Mouse (Mus musculus) heart, embryonic 12.5 days (tissue): ENCODE data around the gene Gm17581. TPM values are rescaled to one million over a fixed set of nuclear protein-coding genes. Genes with fewer than 3 reads are reported as not detected.

Source experiments
- ATAC-seq: fragments of 200-750 bp; cut with Nextera tagmentation; 2 replicates; pipeline ENCODE4 v1.8.0; 2017; ENCODE audit warnings: moderate TSS enrichment, moderate library complexity; ENCODE audit not compliant: insufficient number of reproducible peaks, low FRiP score
- H3K27ac ChIP-seq: fragments of 300-500 bp; sonication (generic); 2 replicates; pipeline ENCODE4 v1.5.1; 2016; ENCODE audit warnings: mild to moderate bottlenecking, moderate library complexity; ENCODE audit not compliant: poor library complexity, severe bottlenecking
- H3K27me3 ChIP-seq: fragments of 300-500 bp; sonication (generic); replicated peaks from 2 replicates; pipeline ENCODE4 v1.6.1; 2016; ENCODE audit warnings: mild to moderate bottlenecking, moderate library complexity
- H3K36me3 ChIP-seq: fragments of 300-500 bp; sonication (generic); 2 replicates; pipeline ENCODE4 v1.6.1; 2016; ENCODE audit warnings: mild to moderate bottlenecking, moderate library complexity
- H3K4me1 ChIP-seq: fragments of 300-500 bp; sonication (generic); replicated peaks from 2 replicates; pipeline ENCODE4 v1.6.1; 2016; ENCODE audit warnings: mild to moderate bottlenecking
- H3K4me2 ChIP-seq: fragments of 300-500 bp; sonication (generic); 2 replicates; pipeline ENCODE4 v1.6.1; 2016; ENCODE audit warnings: mild to moderate bottlenecking, moderate library complexity
- H3K4me3 ChIP-seq: fragments of 300-500 bp; sonication (generic); 2 replicates; pipeline ENCODE4 v1.5.1; 2016; ENCODE audit warnings: mild to moderate bottlenecking
- H3K9ac ChIP-seq: fragments of 300-500 bp; sonication (generic); 2 replicates; pipeline ENCODE4 v1.6.1; 2016; ENCODE audit warnings: mild to moderate bottlenecking, moderate library complexity
- H3K9me3 ChIP-seq: fragments of 300-500 bp; sonication (generic); replicated peaks from 2 replicates; pipeline ENCODE4 v1.6.1; 2016; ENCODE audit warnings: mild to moderate bottlenecking, moderate library complexity
- WGBS: fragments of 180-500 bp; shearing (Covaris S2); methylation state at CpG from one replicate; pipeline ENCODE4 v1.1.7; 2016; 5-methylcytosine and 5-hydroxymethylcytosine counted together
- polyA plus RNA-seq: library from polyadenylated mRNA; unstranded; fragments of >200 nt; fragmentation: Nextera tagmentation; extraction: Ambion mirVana; gene quantifications from 2 replicates; pipeline ENCODE4 v1.2.1, GENCODE M21; 2016

Gene Gm17581
- polyA plus RNA-seq, 1 experiment from 2014 or later = not detected

DNA sequence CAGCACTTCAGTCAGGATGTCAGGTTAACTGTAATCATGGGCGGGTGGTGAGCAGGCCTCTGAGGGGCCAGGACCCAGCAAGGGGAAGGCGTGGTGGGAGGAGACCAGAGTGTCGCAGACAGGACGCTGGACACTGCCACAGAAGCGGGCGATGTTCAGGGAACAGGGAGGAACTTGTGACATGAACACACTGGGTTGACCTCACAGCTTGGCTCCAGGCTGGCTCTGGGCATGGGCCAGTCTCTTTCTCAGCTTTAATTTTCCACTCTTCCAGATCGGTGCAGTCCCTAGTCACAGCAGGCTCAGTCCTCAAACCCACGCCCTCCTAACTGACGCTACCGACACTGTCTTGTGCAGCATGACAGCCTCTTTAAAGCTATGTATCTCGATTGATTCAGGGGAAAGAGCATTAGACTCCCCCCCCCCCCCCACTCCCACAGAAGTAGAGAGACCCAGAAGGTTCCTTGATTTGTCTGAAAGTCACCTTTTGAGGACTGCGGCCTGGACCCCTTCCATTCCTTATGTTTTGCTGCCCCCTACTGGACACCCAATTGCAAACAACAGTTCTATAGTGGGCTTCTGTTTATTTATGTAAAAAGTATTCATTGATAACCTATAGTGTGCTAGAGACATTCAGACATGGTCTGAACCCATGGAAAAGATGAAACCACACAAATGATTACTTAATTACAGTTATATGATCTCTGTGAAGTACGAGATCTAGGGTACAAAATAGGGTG lies 29.2 kb upstream of the Gm17581 start:
- WGBS = 49% methylated on average over 13 of the region's 13 CpGs
- peak overlapping the region; percentile 20; the same call in 1 of the 2 replicates for H3K4me2 ChIP-seq
- 0 out of 2 replicates have a peak overlapping the region, but pooled peaks have one; percentile 9 for H3K4me3 ChIP-seq
- H3K9ac ChIP-seq = no peak overlapping the region; the same call in 1 of the 2 replicates
- H3K9me3 ChIP-seq = no peaks in the 10 kb centered on the region
- 0 out of 2 replicates have a peak, but pooled peaks have one; percentile 36 for ATAC-seq
- H3K4me1 ChIP-seq = no peaks in the 10 kb centered on the region
- peaks cover 24% of the 10 kb centered on the region for H3K27me3 ChIP-seq
- no peak overlapping the region for H3K27ac ChIP-seq
- no peaks in the 10 kb centered on the region for H3K36me3 ChIP-seq

DNA sequence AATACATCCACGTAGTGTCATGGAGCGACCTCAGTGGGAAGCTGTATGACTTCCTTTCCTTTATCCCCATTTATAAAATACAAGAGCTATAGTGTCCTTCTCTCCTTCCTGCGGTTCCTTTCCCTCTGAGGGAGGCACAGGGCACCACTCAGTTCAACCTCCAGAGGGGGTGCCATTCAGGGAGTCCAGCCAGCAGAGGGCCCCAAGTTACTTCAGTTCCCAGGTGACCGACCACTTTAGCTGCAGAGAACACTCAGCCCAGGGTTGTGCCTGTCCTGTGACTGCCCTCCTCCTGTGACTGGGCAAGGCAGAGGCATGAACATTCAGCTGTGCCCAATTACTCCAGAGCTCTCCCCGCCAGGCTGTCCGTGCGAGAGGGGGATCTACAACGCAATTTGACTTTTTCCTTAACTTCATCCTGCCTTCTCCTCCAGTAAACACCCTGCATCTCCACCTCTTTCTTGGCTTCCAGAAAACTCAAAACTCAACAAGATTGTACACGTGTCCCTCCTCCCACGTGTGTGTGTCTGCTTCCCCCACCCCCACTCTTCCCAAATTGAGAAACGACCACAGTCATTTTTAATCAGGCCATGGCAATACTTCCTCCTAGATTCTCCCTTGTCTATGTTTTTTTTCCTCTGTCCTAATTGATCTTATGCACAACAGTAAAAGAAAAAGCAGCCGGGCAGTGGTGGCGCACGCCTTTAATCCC lies 21.3 kb upstream of the Gm17581 start:
- H3K4me2 ChIP-seq = no peak overlapping the region
- H3K9ac ChIP-seq = no peak overlapping the region
- WGBS = 60% methylated on average over 14 of the region's 14 CpGs
- no peaks in the 10 kb centered on the region for H3K4me1 ChIP-seq
- H3K36me3 ChIP-seq = no peaks in the 10 kb centered on the region
- H3K27ac ChIP-seq = no peak overlapping the region
- peak; percentile 22; the same call in 1 of the 2 replicates for ATAC-seq
- H3K9me3 ChIP-seq = no peaks in the 10 kb centered on the region
- peaks cover 19% of the 10 kb centered on the region; the same call in 1 of the 2 replicates for H3K27me3 ChIP-seq
- no peak overlapping the region for H3K4me3 ChIP-seq

DNA sequence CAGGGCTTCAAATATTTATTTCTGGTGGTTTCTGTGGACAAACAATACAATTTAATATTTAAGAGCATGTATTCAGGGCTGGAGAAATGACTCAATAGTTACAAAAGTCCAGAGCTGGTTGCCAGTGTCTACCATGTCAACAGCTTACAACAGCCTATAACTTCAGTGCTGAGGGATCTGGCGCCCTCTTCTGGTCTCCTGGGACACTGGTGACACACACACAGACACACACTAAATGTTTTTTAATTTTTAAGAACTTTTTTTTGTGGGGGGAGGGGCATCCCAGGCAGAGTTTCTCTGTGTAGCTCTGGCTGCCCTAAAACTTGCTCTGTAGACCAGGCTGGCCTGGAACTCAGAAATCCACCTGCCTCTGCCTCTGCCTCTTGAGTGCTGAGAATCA lies 20.1 kb upstream of the Gm17581 start:
- H3K4me3 ChIP-seq = no peak overlapping the region
- H3K9me3 ChIP-seq = no peaks in the 10 kb centered on the region
- H3K4me1 ChIP-seq = peaks cover 7% of the 10 kb centered on the region
- no peaks in the 10 kb centered on the region for H3K36me3 ChIP-seq
- H3K9ac ChIP-seq = no peak overlapping the region
- 12% methylated on average over 1 of the region's 1 CpGs for WGBS
- H3K27ac ChIP-seq = no peak overlapping the region
- ATAC-seq = no peak
- H3K4me2 ChIP-seq = no peak overlapping the region
- peaks cover 19% of the 10 kb centered on the region; the same call in 1 of the 2 replicates for H3K27me3 ChIP-seq

DNA sequence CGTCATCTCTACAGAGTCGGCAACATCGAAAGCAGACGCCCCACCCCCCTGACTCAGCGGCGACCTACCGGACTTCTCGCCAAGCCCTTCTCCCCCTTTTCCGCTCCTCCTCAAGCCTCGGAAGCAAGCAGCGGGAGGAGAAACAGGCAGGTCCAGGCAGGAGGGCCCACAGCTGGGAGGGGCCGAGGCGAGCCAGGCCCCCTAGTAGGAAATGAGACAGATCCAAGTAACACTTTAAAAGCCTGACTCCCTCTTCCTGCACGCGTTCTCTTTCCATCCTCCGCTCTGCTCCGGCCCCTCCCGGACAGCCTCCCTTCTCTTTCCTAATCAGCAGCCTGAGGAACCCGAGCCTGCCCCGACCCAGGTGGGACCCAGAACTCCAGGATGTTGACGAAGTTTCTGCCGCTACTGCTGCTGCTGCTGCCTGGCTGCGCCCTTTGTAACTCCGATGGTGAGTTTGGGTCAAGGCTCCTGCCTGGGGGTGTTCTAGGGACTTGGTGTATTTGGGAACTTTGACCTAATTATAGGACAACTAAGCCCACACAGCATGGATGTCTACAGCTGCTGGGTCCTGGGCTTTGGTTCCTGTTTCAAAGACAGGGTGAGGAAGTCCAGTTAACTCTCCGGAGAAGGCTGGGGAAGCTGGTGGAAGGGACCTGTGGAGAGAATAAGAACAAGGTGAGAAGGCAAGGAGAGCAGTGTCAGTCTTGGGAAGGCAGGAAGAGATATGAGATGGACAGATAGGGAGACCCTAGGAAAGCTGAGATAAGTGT lies 15.5 kb upstream of the Gm17581 start, which contains the start of gene Procr:
Gene Procr (plus strand): TSS at position 104 of the 773 bp plus-strand sequence.
- peaks cover 7% of the 10 kb centered on the region for H3K4me1 ChIP-seq
- peak within 1 kb of the TSS; percentile 46 for H3K4me3 ChIP-seq
- no peaks in the 10 kb centered on the region for H3K36me3 ChIP-seq
- H3K4me2 ChIP-seq = peak within 1 kb of the TSS; percentile 82
- 2% methylated on average over 25 of the region's 25 CpGs for WGBS
- peak within 1 kb of the TSS; percentile 58; the same call in 1 of the 2 replicates for H3K9ac ChIP-seq
- no peaks in the 10 kb centered on the region for H3K9me3 ChIP-seq
- no peak within 1 kb of the TSS for H3K27ac ChIP-seq
- H3K27me3 ChIP-seq = peaks cover 8% of the 10 kb centered on the region; the same call in 1 of the 2 replicates
- peak; percentile 87 for ATAC-seq

DNA sequence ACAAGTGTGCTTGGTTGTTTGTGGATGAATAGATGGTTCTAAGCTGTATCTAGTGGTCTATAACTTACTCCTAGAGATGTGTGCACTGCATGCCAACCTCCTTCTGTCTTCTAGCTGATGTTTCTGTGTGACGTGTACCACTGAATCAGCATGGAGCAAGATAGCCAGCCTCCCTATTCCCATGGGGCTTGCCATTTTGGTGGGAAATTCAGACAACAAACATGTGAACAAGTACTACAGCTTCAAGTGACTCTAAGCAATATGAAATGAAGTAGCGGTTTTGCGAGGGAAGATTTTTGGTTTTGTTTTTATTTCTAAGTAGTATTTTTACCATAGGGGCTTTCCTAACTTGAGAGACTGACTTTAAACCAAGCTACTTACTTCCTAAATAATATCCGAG lies 13.7 kb upstream of the Gm17581 start:
- Histone ChIP-seq H3K4me1 (peaks cover 7% of the 10 kb centered on the region), H3K4me3 (no peak overlapping the region), H3K9me3 (no peaks in the 10 kb centered on the region), H3K27ac (no peak overlapping the region), H3K36me3 (no peaks in the 10 kb centered on the region), H3K9ac (no peak overlapping the region), H3K4me2 (no peak overlapping the region), H3K27me3 (peaks cover 8% of the 10 kb centered on the region; the same call in 1 of the 2 replicates)
- ATAC-seq = no peak
- WGBS = 81% methylated on average over 4 of the region's 4 CpGs

DNA sequence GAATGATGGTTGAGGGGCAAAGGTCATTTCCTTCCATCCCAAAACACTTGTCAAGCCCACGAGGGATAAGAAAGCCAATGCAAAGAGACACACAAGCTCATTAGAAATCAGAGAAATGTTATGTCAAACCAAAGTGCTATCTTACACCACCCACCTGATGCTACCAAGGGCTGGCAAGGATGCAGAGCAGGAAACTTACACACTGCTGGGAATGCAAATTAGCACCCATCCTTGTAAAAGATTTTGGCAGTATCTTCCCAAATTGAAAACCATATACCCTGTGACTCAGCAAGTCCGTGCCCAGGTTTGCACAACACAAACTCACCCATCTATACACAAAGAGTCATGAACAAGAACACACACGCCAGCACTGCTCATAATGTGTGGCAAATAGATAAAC lies 9.8 kb upstream of the Gm17581 start:
- H3K27ac ChIP-seq = no peak overlapping the region
- no peak overlapping the region for H3K9ac ChIP-seq
- H3K27me3 ChIP-seq = no peaks in the 10 kb centered on the region
- H3K36me3 ChIP-seq = no peaks in the 10 kb centered on the region
- no peak for ATAC-seq
- H3K4me1 ChIP-seq = peaks cover 16% of the 10 kb centered on the region
- 55% methylated on average over 3 of the region's 3 CpGs for WGBS
- no peak overlapping the region for H3K4me2 ChIP-seq
- no peak overlapping the region for H3K4me3 ChIP-seq
- H3K9me3 ChIP-seq = no peaks in the 10 kb centered on the region

DNA sequence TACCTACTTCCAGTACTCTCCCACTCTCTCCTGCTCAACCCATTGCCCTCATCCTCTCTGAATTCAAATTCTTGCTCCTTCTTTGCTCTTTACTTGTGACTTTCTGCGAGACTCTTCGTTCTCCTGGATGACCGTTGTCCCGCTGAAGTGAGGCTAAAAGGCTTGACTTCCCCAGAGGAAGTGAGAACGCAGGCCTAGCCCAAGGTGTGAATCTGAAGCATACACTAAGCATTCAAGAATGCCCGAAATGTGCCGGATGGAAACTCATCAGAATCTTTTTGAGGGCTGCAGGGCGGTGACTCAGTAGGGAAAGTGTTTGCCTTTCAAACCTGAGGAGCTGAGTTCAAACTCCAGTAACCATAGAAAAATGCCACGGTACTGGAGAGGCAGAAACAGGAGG lies 7.7 kb upstream of the Gm17581 start:
- H3K4me2 ChIP-seq = 0 out of 2 replicates have a peak overlapping the region, but pooled peaks have one; percentile 7

DNA sequence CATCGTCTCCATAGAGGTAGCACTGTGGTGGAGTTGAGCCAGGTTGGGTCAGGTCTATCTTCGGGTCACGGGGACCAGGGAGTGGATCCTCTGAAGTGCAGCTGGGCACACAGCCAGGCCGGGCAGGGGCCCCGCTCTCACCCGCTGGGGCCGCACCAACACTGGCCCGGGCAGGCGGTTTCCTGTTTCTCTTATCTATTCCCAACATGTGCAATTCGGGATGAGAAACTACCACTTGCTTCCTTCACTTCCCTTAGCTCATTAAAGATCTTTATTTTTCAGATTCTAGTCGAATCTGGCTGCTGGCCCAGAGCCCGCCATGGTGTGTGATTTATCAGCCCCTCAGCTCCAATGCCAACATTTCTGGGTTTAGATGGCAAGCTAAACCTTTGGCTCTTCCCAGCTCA lies 7.3 kb upstream of the Gm17581 start:
- Histone ChIP-seq H3K9ac (no peak overlapping the region), H3K27me3 (no peaks in the 10 kb centered on the region), H3K27ac (peak overlapping the region; percentile 60), H3K4me2 (0 out of 2 replicates have a peak overlapping the region, but pooled peaks have one; percentile 7), H3K4me1 (peaks cover 16% of the 10 kb centered on the region), H3K9me3 (no peaks in the 10 kb centered on the region), H3K4me3 (no peak overlapping the region), H3K36me3 (no peaks in the 10 kb centered on the region)
- ATAC-seq = peak; percentile 77
- WGBS = 39% methylated on average over 12 of the region's 12 CpGs

More for the DNA sequence above, 7.7 kb upstream of the Gm17581 start:
- Histone ChIP-seq H3K9me3 (no peaks in the 10 kb centered on the region), H3K27ac (peak overlapping the region; percentile 56), H3K36me3 (no peaks in the 10 kb centered on the region), H3K9ac (no peak overlapping the region), H3K4me1 (peaks cover 16% of the 10 kb centered on the region), H3K27me3 (no peaks in the 10 kb centered on the region), H3K4me3 (no peak overlapping the region)
- WGBS = 75% methylated on average over 9 of the region's 9 CpGs
- ATAC-seq = no peak; the same call in 1 of the 2 replicates

DNA sequence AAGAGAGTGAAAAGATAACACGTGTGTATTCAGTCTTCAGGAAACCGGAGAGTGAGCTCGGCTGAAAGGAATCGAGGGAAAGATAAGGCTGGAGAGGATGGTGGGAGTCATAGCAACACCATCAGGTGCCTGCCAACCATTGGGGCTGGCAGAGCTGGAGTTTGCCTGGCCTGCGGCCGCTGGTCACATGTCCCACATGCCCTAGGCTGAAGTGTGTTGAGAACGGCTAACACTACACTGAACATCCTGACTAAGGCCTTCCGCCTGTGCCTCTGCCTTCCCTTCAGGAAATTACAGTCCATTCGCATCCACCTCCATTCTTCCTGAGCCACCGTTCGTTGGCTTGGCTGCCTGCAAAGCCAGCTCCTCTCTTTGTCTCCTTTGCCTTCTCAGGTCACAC lies 6.5 kb upstream of the Gm17581 start:
- 34% methylated on average over 11 of the region's 11 CpGs for WGBS
- no peak overlapping the region for H3K4me2 ChIP-seq
- no peak overlapping the region for H3K9ac ChIP-seq
- peak overlapping the region; percentile 60 for H3K27ac ChIP-seq
- H3K27me3 ChIP-seq = no peaks in the 10 kb centered on the region
- no peak overlapping the region for H3K4me3 ChIP-seq
- H3K4me1 ChIP-seq = peaks cover 16% of the 10 kb centered on the region
- no peaks in the 10 kb centered on the region for H3K36me3 ChIP-seq
- H3K9me3 ChIP-seq = no peaks in the 10 kb centered on the region
- ATAC-seq = peak; percentile 71

DNA sequence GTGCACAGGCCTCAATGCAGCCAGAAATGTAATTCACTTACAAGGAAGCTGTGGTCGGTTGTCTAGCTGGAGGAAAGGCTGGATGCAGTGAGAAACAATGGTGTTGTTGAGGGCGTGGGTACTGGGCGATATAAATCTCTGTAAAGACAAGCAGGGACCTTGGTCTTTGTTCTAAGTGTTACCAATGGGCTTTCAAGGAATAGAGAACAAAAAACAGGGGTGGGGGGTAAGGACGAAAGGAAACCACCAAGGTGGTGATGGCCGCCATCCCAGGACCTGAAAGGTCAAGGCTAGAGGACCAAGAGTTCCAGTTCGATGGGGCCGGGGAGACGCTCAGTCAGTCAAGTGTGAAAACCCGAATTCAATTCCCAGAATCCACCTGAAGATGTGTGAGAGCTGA lies 2.1 kb upstream of the Gm17581 start:
- 68% methylated on average over 9 of the region's 9 CpGs for WGBS
- no peak overlapping the region for H3K27ac ChIP-seq
- no peak for ATAC-seq

More for the DNA sequence above, 2.1 kb upstream of the Gm17581 start:
- no peaks in the 10 kb centered on the region for H3K9me3 ChIP-seq
- H3K9ac ChIP-seq = no peak overlapping the region
- no peak overlapping the region for H3K4me2 ChIP-seq
- H3K36me3 ChIP-seq = no peaks in the 10 kb centered on the region
- no peaks in the 10 kb centered on the region for H3K27me3 ChIP-seq
- no peak overlapping the region for H3K4me3 ChIP-seq
- peaks cover 8% of the 10 kb centered on the region for H3K4me1 ChIP-seq
